ENCODE assay signal across 15 mouse cellular contexts in genomic region chr7:49908181-49908855, GRCm38 (mm10). TPM values are rescaled to one million over a fixed set of nuclear protein-coding genes. Genes with fewer than 3 reads are reported as not detected.
DNase-seq lines count a peak whose midpoint lies in the region; ATAC-seq and TF ChIP-seq lines count a peak whose summit lies in the region.
"Had no signal": no experiment of that assay in that cellular context is flagged by ENCODE, and none has a peak within 500 bp of the region (broad histone marks: within the 10 kb centered on the region; RNA-seq: fewer than 3 reads in every experiment).

No protein-coding gene starts in this region.

- no peak for TF ChIP-seq POLR2A in kidney, adult 2 months (IDR thresholded peaks at IDR 0.05; ENCODE audit: low read depth, low read length)

- no peaks in the 10 kb centered on the region for H3K36me3 ChIP-seq in kidney, adult 2 months (ENCODE audit: control insufficient read depth, insufficient read depth, low read length)
- H3K36me3 ChIP-seq in midbrain, embryonic 12.5 days, result no peaks in the 10 kb centered on the region
- no peaks in the 10 kb centered on the region for H3K36me3 ChIP-seq in liver, embryonic 11.5 days (ENCODE audit: control insufficient read depth, insufficient read depth, low read length)
- H3K36me3 ChIP-seq: limb, embryonic 12.5 days had no signal

- POLR2A ChIA-PET in Patski (lab: Charles Lee), result no interaction called here

- DNase-seq in A20 (ENCODE audit: low read depth, low spot score) (peak; percentile 11), Patski (ENCODE audit: low read depth, low spot score) (no peak)
- peak; percentile 89 for DNase-seq in kidney, adult 2 months
- no peak for DNase-seq in layer of hippocampus, postnatal 10 days (ENCODE audit: low spot score in 2 of 2)
- DNase-seq in spleen, adult 12 weeks (ENCODE audit: low spot score), result no peak
- no peak for DNase-seq in thymus, adult 18-20 months
- no peak for DNase-seq in liver, embryonic 11.5 days (ENCODE audit: low spot score)
- DNase-seq: heart, postnatal 4 days; lung, adult 2 months had no signal

- CTCF ChIA-PET in Patski (lab: Charles Lee), result interaction anchor here (1.6 kb wide), 1 partner anchor 26 kb away, joined by 3 read pairs; no protein-coding TSS in a partner anchor

- in situ Hi-C loops in Patski (cut with MboI; ENCODE audit: low pct_unique_long_range_greater_than_20kb), result no loop called here

- H3K9ac ChIP-seq in midbrain, embryonic 12.5 days (replicated peaks), result no peak overlapping the region
- H3K9ac ChIP-seq in liver, embryonic 11.5 days (ENCODE audit: low read depth, low read length), result no peak overlapping the region
- H3K9ac ChIP-seq: limb, embryonic 12.5 days had no signal

- H3K9me3 ChIP-seq in midbrain, embryonic 12.5 days, result no peaks in the 10 kb centered on the region
- H3K9me3 ChIP-seq in liver, embryonic 11.5 days (ENCODE audit: control insufficient read depth, low read length), result no peaks in the 10 kb centered on the region
- H3K9me3 ChIP-seq: limb, embryonic 12.5 days had no signal

- peak overlapping the region; percentile 54 for H3K4me3 ChIP-seq in kidney, adult 2 months (ENCODE audit: insufficient read depth, low read depth, low read length)
- H3K4me3 ChIP-seq in midbrain, embryonic 12.5 days, result peak overlapping the region; percentile 18; the same call in 1 of the 2 replicates
- H3K4me3 ChIP-seq in liver, embryonic 11.5 days (ENCODE audit: low read depth, low read length), result no peak overlapping the region
- H3K4me3 ChIP-seq: layer of hippocampus, adult 2 months; limb, embryonic 12.5 days had no signal

- H3K4me2 ChIP-seq in midbrain, embryonic 12.5 days (replicated peaks), result peak overlapping the region; percentile 40
- H3K4me2 ChIP-seq in liver, embryonic 11.5 days, result no peak overlapping the region
- H3K4me2 ChIP-seq: limb, embryonic 12.5 days had no signal

- peak overlapping the region; percentile 58; the same call in 1 of the 2 replicates for H3K27ac ChIP-seq in kidney, adult 2 months (ENCODE audit: insufficient read depth, low read depth, low read length)
- H3K27ac ChIP-seq in midbrain, embryonic 12.5 days (replicated peaks), result no peak overlapping the region
- no peak overlapping the region for H3K27ac ChIP-seq in liver, embryonic 11.5 days (ENCODE audit: low read depth, low read length)
- H3K27ac ChIP-seq: layer of hippocampus, adult 2 months; limb, embryonic 12.5 days had no signal

- no peaks in the 10 kb centered on the region; the same call in 1 of the 2 replicates for H3K4me1 ChIP-seq in kidney, adult 2 months (ENCODE audit: control insufficient read depth, insufficient read depth, low read length)
- H3K4me1 ChIP-seq in midbrain, embryonic 12.5 days, result peaks cover 25% of the 10 kb centered on the region
- no peaks in the 10 kb centered on the region for H3K4me1 ChIP-seq in liver, embryonic 11.5 days (replicated peaks; ENCODE audit: control insufficient read depth, insufficient read depth, low read length)

- ATAC-seq in Patski, result peak; percentile 51
- peak; percentile 32; the same call in 1 of the 2 replicates for ATAC-seq in midbrain, embryonic 12.5 days (ENCODE audit: low FRiP score, low read depth)
- no peak for ATAC-seq in liver, embryonic 11.5 days (replicated peaks; ENCODE audit: low FRiP score)

- no peak for TF ChIP-seq CTCF in Patski (IDR thresholded peaks at IDR 0.05)
- no peak for TF ChIP-seq CTCF in kidney, adult 2 months (conservative IDR thresholded peaks at IDR 0.05; ENCODE audit: insufficient read depth, insufficient read length, low read depth, low read length)

- H3K27me3 ChIP-seq in Patski, result peaks cover 15% of the 10 kb centered on the region
- H3K27me3 ChIP-seq in kidney, adult 2 months (replicated peaks; ENCODE audit: control insufficient read depth, insufficient read depth, low read length), result peaks cover 5% of the 10 kb centered on the region; the same call in 1 of the 2 replicates
- H3K27me3 ChIP-seq in midbrain, embryonic 12.5 days, result peaks cover 99% of the 10 kb centered on the region
- peaks cover 88% of the 10 kb centered on the region for H3K27me3 ChIP-seq in liver, embryonic 11.5 days (replicated peaks; ENCODE audit: control insufficient read depth, insufficient read depth, low read length)

- WGBS in kidney, adult 2 months, result 2% methylated on average over 24 of the region's 24 CpGs
- under 1% methylated on average over 24 of the region's 24 CpGs for WGBS in midbrain, embryonic 12.5 days
- WGBS in liver, embryonic 11.5 days, result 3% methylated on average over 24 of the region's 24 CpGs

RNA-seq across cellular contexts. Expression of gene Slc6a5, which starts 1.6 kb away (rescaled TPM):
- 0.01 TPM for polyA plus RNA-seq in Patski (2021)
- polyA plus RNA-seq in kidney, adult 2 months (2012; rRNA removed), result 0.03 TPM in 1 of 2 replicates, not detected in the other
- polyA plus RNA-seq in midbrain, embryonic 12.5 days (2016; fragmentation: Nextera tagmentation; extraction: Ambion mirVana), result 0.08 TPM in 2 replicates
- total RNA-seq in layer of hippocampus, postnatal 10 days (2021), result under 1 TPM; 0.11 to 0.16 TPM
- not detected in 2 replicates for polyA plus RNA-seq in liver, embryonic 11.5 days (2014; fragmentation: Nextera tagmentation; extraction: Ambion mirVana)
- total RNA-seq: common myeloid progenitor, adult 5-6 weeks; heart, postnatal 4 days; layer of hippocampus, adult 2 months; monocyte, adult 5-6 weeks had no signal
- polyA plus RNA-seq: limb, embryonic 12.5 days; lung, adult 2 months; urinary bladder, adult 2 months had no signal

Comparison
In these comparisons a context has a peak if more than half of its experiments do, and no peak if none do; other contexts are left out.
1. DNase-seq: peak in A20 (single experiment) and kidney, adult 2 months (single experiment); none in Patski (single experiment), layer of hippocampus, postnatal 10 days (0 of 2), spleen, adult 12 weeks (single experiment), thymus, adult 18-20 months (0 of 2) and liver, embryonic 11.5 days (single experiment).